Comparison of ENCODE assay signal across 9 mouse cellular contexts in genomic region chr4:115890553-115890952, GRCm38 (mm10). TPM values are rescaled to one million over a fixed set of nuclear protein-coding genes. Genes with fewer than 3 reads are reported as not detected.
DNase-seq lines count a peak whose midpoint lies in the region; ATAC-seq and TF ChIP-seq lines count a peak whose summit lies in the region.
"Had no signal": no experiment of that assay in that cellular context is flagged by ENCODE, and none has a peak within 500 bp of the region (broad histone marks: within the 10 kb centered on the region; RNA-seq: fewer than 3 reads in every experiment).

Gene 6430628N08Rik, plus strand, starts transcription at chr4:115890665.

- no peak within 1 kb of the TSS for H3K9ac ChIP-seq in ES-E14 (ENCODE audit: insufficient read depth, low read depth, low read length, poor library complexity, severe bottlenecking)

- WGBS in heart, embryonic 10.5 days, result under 1% methylated on average over 31 of the region's 31 CpGs
- WGBS in hindbrain, embryonic 10.5 days, result 1% methylated on average over 31 of the region's 31 CpGs
- WGBS in thymus, adult 2 months, result 5% methylated on average over 31 of the region's 31 CpGs

- peak within 1 kb of the TSS; percentile 56 for H3K4me3 ChIP-seq in heart, embryonic 10.5 days
- H3K4me3 ChIP-seq in ES-E14 (ENCODE audit: insufficient read depth in 1 of 2, low read depth in 1 of 2, low read length in 2 of 2, poor library complexity in 1 of 2, severe bottlenecking in 1 of 2), result peak within 1 kb of the TSS; percentile 34 to 52; a peak in 2 of 4 replicates
- H3K4me3 ChIP-seq in hindbrain, embryonic 10.5 days, result peak within 1 kb of the TSS; percentile 51
- peak within 1 kb of the TSS; percentile 75 for H3K4me3 ChIP-seq in megakaryocyte, embryonic 14.5 days (replicated peaks)
- no peak within 1 kb of the TSS for H3K4me3 ChIP-seq in thymus, adult 2 months (ENCODE audit: control insufficient read depth, insufficient read depth, low read length)

- no peak for TF ChIP-seq CTCF in thymus, adult 2 months (IDR thresholded peaks at IDR 0.05; ENCODE audit: borderline replicate concordance, control insufficient read depth, extremely low read depth, insufficient read depth, low read length, poor library complexity)

- no peaks in the 10 kb centered on the region for H3K9me3 ChIP-seq in heart, embryonic 10.5 days
- H3K9me3 ChIP-seq in ES-E14 (ENCODE audit: control insufficient read depth, insufficient read depth, low read depth, low read length), result no peaks in the 10 kb centered on the region
- no peaks in the 10 kb centered on the region for H3K9me3 ChIP-seq in hindbrain, embryonic 10.5 days
- no peaks in the 10 kb centered on the region for H3K9me3 ChIP-seq in megakaryocyte, embryonic 14.5 days

- 0 out of 2 replicates have a peak within 1 kb of the TSS, but pooled peaks have one; percentile 16 for H3K27ac ChIP-seq in heart, embryonic 10.5 days
- no peak within 1 kb of the TSS for H3K27ac ChIP-seq in ES-E14 (ENCODE audit: insufficient read depth, low read depth, low read length, poor library complexity, severe bottlenecking)
- peak within 1 kb of the TSS; percentile 54; the same call in 1 of the 2 replicates for H3K27ac ChIP-seq in hindbrain, embryonic 10.5 days
- no peak within 1 kb of the TSS for H3K27ac ChIP-seq in thymus, adult 2 months (ENCODE audit: control insufficient read depth, insufficient read depth, low read length)

- H3K27me3 ChIP-seq in heart, embryonic 10.5 days (ENCODE audit: insufficient read depth, poor library complexity, severe bottlenecking), result peaks cover 73% of the 10 kb centered on the region
- peaks cover 76% of the 10 kb centered on the region for H3K27me3 ChIP-seq in hindbrain, embryonic 10.5 days (ENCODE audit: insufficient read depth, poor library complexity, severe bottlenecking)
- H3K27me3 ChIP-seq in megakaryocyte, embryonic 14.5 days (replicated peaks), result peaks cover 80% of the 10 kb centered on the region
- H3K27me3 ChIP-seq in thymus, adult 2 months (ENCODE audit: control insufficient read depth, insufficient read depth, low read length), result peaks cover 7% of the 10 kb centered on the region; the same call in 1 of the 2 replicates

- no peaks in the 10 kb centered on the region for H3K36me3 ChIP-seq in heart, embryonic 10.5 days
- no peaks in the 10 kb centered on the region for H3K36me3 ChIP-seq in ES-E14 (ENCODE audit: control insufficient read depth, insufficient read depth, low read length, poor library complexity, severe bottlenecking)
- H3K36me3 ChIP-seq in hindbrain, embryonic 10.5 days, result no peaks in the 10 kb centered on the region
- no peaks in the 10 kb centered on the region for H3K36me3 ChIP-seq in megakaryocyte, embryonic 14.5 days (replicated peaks; ENCODE audit: low read length)
- no peaks in the 10 kb centered on the region for H3K36me3 ChIP-seq in thymus, adult 2 months (ENCODE audit: control insufficient read depth, insufficient read depth, low read length)

- ATAC-seq in activated CD4-positive, CD25-positive, alpha-beta regulatory T cell, adult 4 months, result no peak
- ATAC-seq: inflammation-experienced regulatory T-cells, adult 6 months had no signal

- peaks cover 11% of the 10 kb centered on the region for H3K4me1 ChIP-seq in heart, embryonic 10.5 days
- H3K4me1 ChIP-seq in ES-E14 (ENCODE audit: control insufficient read depth in 2 of 2, insufficient read depth in 2 of 2, low read length in 2 of 2, poor library complexity in 1 of 2), result peaks cover 0 to 4% of the 10 kb centered on the region in 2 experiments; a peak in 1 of 4 replicates
- peaks cover 14% of the 10 kb centered on the region for H3K4me1 ChIP-seq in hindbrain, embryonic 10.5 days (replicated peaks)
- H3K4me1 ChIP-seq in megakaryocyte, embryonic 14.5 days, result peaks cover 15% of the 10 kb centered on the region
- H3K4me1 ChIP-seq in thymus, adult 2 months (replicated peaks; ENCODE audit: control insufficient read depth, insufficient read depth, low read length), result no peaks in the 10 kb centered on the region

- in situ Hi-C loops in ES-E14 (cut with MboI; ENCODE audit: low sequenced_read_pairs in 2 of 2, unreplicated experiment in 2 of 2), result loop anchor here in 1 of 2 experiments (10.0 kb wide), 1 partner anchor 156 kb away; the partner anchor contains the start of gene Efcab14

- no peak for TF ChIP-seq POLR2A in thymus, adult 2 months (IDR thresholded peaks at IDR 0.05; ENCODE audit: control insufficient read depth, extremely low read depth, insufficient read depth, low read length, poor library complexity)

- no peak for DNase-seq in heart, embryonic 10.5 days (ENCODE audit: low spot score)
- no peak for DNase-seq in heart, adult 9 months (ENCODE audit: low spot score in 2 of 2)
- no peak for DNase-seq in ES-E14 (ENCODE audit: low read depth, low spot score)
- peak; percentile 47 for DNase-seq in hindbrain, embryonic 10.5 days (ENCODE audit: low spot score)
- DNase-seq in gastrocnemius, postnatal 25 days, result no peak
- DNase-seq in thymus, adult 2 months, result no peak

TF ChIP-seq in ES-E14, 5 proteins besides CTCF, POLR2A, EP300 and RAD21:
- TF ChIP-seq ZC3H11A (IDR thresholded peaks at IDR 0.05; ENCODE audit: borderline replicate concordance, low read depth, low read length), result no peak
- no peak for TF ChIP-seq ZNF384 (IDR thresholded peaks at IDR 0.05; ENCODE audit: low read depth, low read length)

RNA-seq across cellular contexts. Expression of gene 6430628N08Rik, which starts in this region (rescaled TPM):
- polyA plus RNA-seq in heart, embryonic 10.5 days (2016; fragmentation: Nextera tagmentation; extraction: Ambion mirVana), result not detected in 2 replicates
- not detected in 2 replicates for total RNA-seq in ES-E14 (2012; rRNA removed)
- polyA plus RNA-seq in hindbrain, embryonic 10.5 days (2016; fragmentation: Nextera tagmentation; extraction: Ambion mirVana), result 0.10 TPM in 1 of 2 replicates, not detected in the other
- polyA plus RNA-seq in megakaryocyte, embryonic 14.5 days (2012; ENCODE audit: insufficient read depth, low replicate concordance), result 0.16 TPM in 1 of 2 replicates, not detected in the other
- not detected for polyA plus RNA-seq in activated CD4-positive, CD25-positive, alpha-beta regulatory T cell, adult 4 months (2017; shearing (Covaris generic))
- not detected for total RNA-seq in gastrocnemius, postnatal 25 days (2021)
- polyA plus RNA-seq in thymus, adult 2 months (2012; rRNA removed), result 0.17 TPM in 1 of 2 replicates, not detected in the other
- polyA plus RNA-seq: inflammation-experienced regulatory T-cells, adult 6 months had no signal

Comparison
In these comparisons a context has a peak if more than half of its experiments do, and no peak if none do; other contexts are left out.
1. Peak in DNase-seq, H3K4me3 ChIP-seq and H3K27ac ChIP-seq in hindbrain, embryonic 10.5 days; RNA of the gene not detected or under 1 TPM.